In the genomic region with DNA sequence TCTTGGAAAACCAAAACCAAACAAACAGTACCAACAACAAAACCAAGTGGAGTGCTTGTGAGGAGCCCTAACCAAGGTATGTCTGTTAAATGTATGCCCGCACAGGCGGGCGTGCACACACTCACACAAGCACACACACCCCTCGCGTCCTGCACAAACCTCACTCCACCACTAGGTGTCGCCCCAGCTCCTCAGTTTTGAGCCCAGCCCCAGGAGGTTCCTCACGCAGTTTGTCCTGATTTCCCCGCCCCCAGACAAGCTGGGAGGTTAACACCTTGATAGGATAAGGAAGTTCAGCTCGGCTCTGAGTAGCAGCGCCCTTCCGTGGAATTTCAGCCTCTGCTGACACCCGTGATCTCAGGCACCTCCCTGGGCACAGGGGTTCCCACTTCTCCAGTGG, we compare ENCODE assay signal across 8 mouse cellular contexts. TPM values are rescaled to one million over a fixed set of nuclear protein-coding genes. Genes with fewer than 3 reads are reported as not detected.
DNase-seq lines count a peak whose midpoint lies in the region; ATAC-seq lines count a peak whose summit lies in the region.

No protein-coding gene starts in this region.

- H3K9ac ChIP-seq in midbrain, embryonic 16.5 days (ENCODE audit: low read depth, low read length) = no peak overlapping the region
- no peak overlapping the region for H3K9ac ChIP-seq in midbrain, embryonic 13.5 days (replicated peaks)

- no peak for ATAC-seq in midbrain, embryonic 16.5 days
- ATAC-seq in midbrain, embryonic 13.5 days = peak; percentile 57

- no peak overlapping the region for H3K4me3 ChIP-seq in midbrain, embryonic 10.5 days
- no peak overlapping the region for H3K4me3 ChIP-seq in midbrain, embryonic 16.5 days (ENCODE audit: low read depth, low read length)
- H3K4me3 ChIP-seq in embryonic facial prominence, embryonic 10.5 days = no peak overlapping the region
- no peak overlapping the region for H3K4me3 ChIP-seq in midbrain, embryonic 13.5 days (replicated peaks)

- DNase-seq in midbrain, embryonic 10.5 days (ENCODE audit: low spot score) = peak; percentile 83
- peak; percentile 86 for DNase-seq in embryonic facial prominence, embryonic 10.5 days (ENCODE audit: low spot score)
- DNase-seq in gonadal fat pad, adult 2 months (ENCODE audit: low read depth) = peak; percentile 28
- DNase-seq in kidney, adult 11 months = peak; percentile 79
- peak; percentile 80 for DNase-seq in left cerebral cortex, postnatal 4 days
- DNase-seq in spleen, adult 12 weeks (ENCODE audit: low spot score) = peak; percentile 60

- no peaks in the 10 kb centered on the region for H3K36me3 ChIP-seq in midbrain, embryonic 10.5 days
- no peaks in the 10 kb centered on the region for H3K36me3 ChIP-seq in midbrain, embryonic 16.5 days (ENCODE audit: control insufficient read depth, insufficient read depth, low read length)
- H3K36me3 ChIP-seq in embryonic facial prominence, embryonic 10.5 days (replicated peaks) = no peaks in the 10 kb centered on the region
- H3K36me3 ChIP-seq in midbrain, embryonic 13.5 days = peaks cover 4% of the 10 kb centered on the region; the same call in 1 of the 2 replicates

- peaks cover 44% of the 10 kb centered on the region for H3K27me3 ChIP-seq in midbrain, embryonic 10.5 days (ENCODE audit: low read depth, poor library complexity, severe bottlenecking)
- H3K27me3 ChIP-seq in midbrain, embryonic 16.5 days (ENCODE audit: control insufficient read depth, insufficient read depth, low read depth, low read length) = no peaks in the 10 kb centered on the region
- peaks cover 55% of the 10 kb centered on the region for H3K27me3 ChIP-seq in embryonic facial prominence, embryonic 10.5 days (replicated peaks; ENCODE audit: low read depth, poor library complexity, severe bottlenecking)
- peaks cover 33% of the 10 kb centered on the region for H3K27me3 ChIP-seq in midbrain, embryonic 13.5 days

- no peaks in the 10 kb centered on the region for H3K9me3 ChIP-seq in midbrain, embryonic 10.5 days (replicated peaks)
- no peaks in the 10 kb centered on the region for H3K9me3 ChIP-seq in midbrain, embryonic 16.5 days (replicated peaks; ENCODE audit: control insufficient read depth, low read length, poor library complexity, severe bottlenecking)
- H3K9me3 ChIP-seq in embryonic facial prominence, embryonic 10.5 days = no peaks in the 10 kb centered on the region
- no peaks in the 10 kb centered on the region for H3K9me3 ChIP-seq in midbrain, embryonic 13.5 days

- peaks cover 15% of the 10 kb centered on the region for H3K4me1 ChIP-seq in midbrain, embryonic 10.5 days
- peaks cover 10% of the 10 kb centered on the region; the same call in 1 of the 2 replicates for H3K4me1 ChIP-seq in midbrain, embryonic 16.5 days (ENCODE audit: control insufficient read depth, insufficient read depth, low read length)
- peaks cover 12% of the 10 kb centered on the region for H3K4me1 ChIP-seq in embryonic facial prominence, embryonic 10.5 days
- H3K4me1 ChIP-seq in midbrain, embryonic 13.5 days (replicated peaks) = peaks cover 10% of the 10 kb centered on the region

- H3K4me2 ChIP-seq in midbrain, embryonic 16.5 days (ENCODE audit: low read length) = no peak overlapping the region
- H3K4me2 ChIP-seq in midbrain, embryonic 13.5 days (replicated peaks) = no peak overlapping the region; the same call in 1 of the 2 replicates

- no peak overlapping the region for H3K27ac ChIP-seq in midbrain, embryonic 10.5 days (replicated peaks)
- no peak overlapping the region for H3K27ac ChIP-seq in midbrain, embryonic 16.5 days (ENCODE audit: low read length)
- H3K27ac ChIP-seq in embryonic facial prominence, embryonic 10.5 days (replicated peaks) = no peak overlapping the region
- no peak overlapping the region for H3K27ac ChIP-seq in midbrain, embryonic 13.5 days

- intact Hi-C loops in left cerebral cortex, postnatal 4 days (cut with DNase I) = loop anchor here (2.0 kb wide), 1 partner anchor 90 kb away; no protein-coding TSS in a partner anchor

- WGBS in midbrain, embryonic 10.5 days = 4% methylated on average over 12 of the region's 12 CpGs
- 5% methylated on average over 12 of the region's 12 CpGs for WGBS in midbrain, embryonic 16.5 days
- WGBS in embryonic facial prominence, embryonic 10.5 days = 5% methylated on average over 12 of the region's 12 CpGs
- WGBS in midbrain, embryonic 13.5 days = 7% methylated on average over 12 of the region's 12 CpGs

RNA-seq across cellular contexts. Expression of a gene that starts 5.7 kb away (rescaled TPM):
- polyA plus RNA-seq in midbrain, embryonic 10.5 days (2016; fragmentation: Nextera tagmentation; extraction: Ambion mirVana) = 26.8 and 34.6 TPM in 2 replicates
- 225 and 251 TPM in 2 replicates for polyA plus RNA-seq in midbrain, embryonic 16.5 days (2015; fragmentation: Nextera tagmentation; extraction: Ambion mirVana)
- polyA plus RNA-seq in embryonic facial prominence, embryonic 10.5 days (2016; fragmentation: Nextera tagmentation; extraction: Ambion mirVana) = 13.1 and 20.1 TPM in 2 replicates
- 5.2 and 6.6 TPM in 2 replicates for polyA plus RNA-seq in gonadal fat pad, adult 2 months (2012; rRNA removed)
- 100 to 1,000 TPM; 229 to 241 TPM for total RNA-seq in left cerebral cortex, postnatal 4 days (2021)
- polyA plus RNA-seq in midbrain, embryonic 13.5 days (2015; fragmentation: Nextera tagmentation; extraction: Ambion mirVana) = 92.0 and 96.7 TPM in 2 replicates

Comparison
In these comparisons a context has a peak if more than half of its experiments do, and no peak if none do; other contexts are left out.
1. DNase-seq: peak in every context shown above with its lines; median percentile 86 in embryonic facial prominence, embryonic 10.5 days; 83 in midbrain, embryonic 10.5 days; 80 in left cerebral cortex, postnatal 4 days; 79 in kidney, adult 11 months; 60 in spleen, adult 12 weeks; 28 in gonadal fat pad, adult 2 months.